In the genomic region with DNA sequence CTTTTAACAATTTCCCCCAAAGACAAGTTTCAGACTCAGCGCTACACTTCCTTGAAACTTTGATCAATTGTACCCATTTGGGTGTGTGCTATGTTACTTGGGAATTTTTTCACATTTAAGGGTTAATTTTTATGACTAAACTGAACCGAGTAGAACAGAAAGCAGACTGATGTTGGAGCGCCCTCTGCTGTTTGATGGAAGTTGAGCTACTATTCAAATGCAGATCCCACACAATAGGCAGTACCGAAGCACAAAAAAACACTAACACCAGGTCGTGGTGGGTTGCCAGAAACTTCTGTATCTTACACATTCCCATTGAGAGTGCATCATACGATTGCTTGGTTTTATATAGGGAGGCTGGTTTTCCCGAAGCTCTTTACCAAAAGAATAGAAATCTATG, we compare ENCODE assay signal across 8 mouse cellular contexts.
DNase-seq lines count a peak whose midpoint lies in the region; ATAC-seq and TF ChIP-seq lines count a peak whose summit lies in the region.

No protein-coding gene starts in this region.

- TF ChIP-seq CTCF in forebrain, postnatal 0 days (IDR thresholded peaks at IDR 0.05; ENCODE audit: low read depth): peak; percentile 88

- intact Hi-C loops in left cerebral cortex, postnatal 14 days (cut with DNase I): loop anchor here (10.0 kb wide), 1 partner anchor 374 kb away; no protein-coding TSS in a partner anchor

- no peak overlapping the region for H3K4me3 ChIP-seq in heart, embryonic 12.5 days
- H3K4me3 ChIP-seq in heart, embryonic 10.5 days: no peak overlapping the region
- no peak overlapping the region for H3K4me3 ChIP-seq in forebrain, postnatal 0 days (ENCODE audit: low read depth, low read length)
- no peak overlapping the region for H3K4me3 ChIP-seq in intestine, embryonic 14.5 days (ENCODE audit: low read depth, low read length)
- H3K4me3 ChIP-seq in midbrain, embryonic 14.5 days (replicated peaks; ENCODE audit: low read depth, low read length): no peak overlapping the region

- H3K36me3 ChIP-seq in heart, embryonic 12.5 days: no peaks in the 10 kb centered on the region
- no peaks in the 10 kb centered on the region for H3K36me3 ChIP-seq in heart, embryonic 10.5 days
- H3K36me3 ChIP-seq in forebrain, postnatal 0 days (ENCODE audit: insufficient read depth): no peaks in the 10 kb centered on the region
- H3K36me3 ChIP-seq in intestine, embryonic 14.5 days (ENCODE audit: control insufficient read depth, insufficient read depth, low read length): no peaks in the 10 kb centered on the region
- H3K36me3 ChIP-seq in midbrain, embryonic 14.5 days (ENCODE audit: control insufficient read depth, insufficient read depth, low read length): no peaks in the 10 kb centered on the region

- no peak overlapping the region for H3K9ac ChIP-seq in heart, embryonic 12.5 days
- no peak overlapping the region for H3K9ac ChIP-seq in forebrain, postnatal 0 days
- no peak overlapping the region for H3K9ac ChIP-seq in intestine, embryonic 14.5 days (ENCODE audit: low read length)
- H3K9ac ChIP-seq in midbrain, embryonic 14.5 days (replicated peaks; ENCODE audit: low read length): no peak overlapping the region

- H3K27me3 ChIP-seq in heart, embryonic 12.5 days (replicated peaks): no peaks in the 10 kb centered on the region
- no peaks in the 10 kb centered on the region for H3K27me3 ChIP-seq in heart, embryonic 10.5 days (ENCODE audit: insufficient read depth, poor library complexity, severe bottlenecking)
- H3K27me3 ChIP-seq in forebrain, postnatal 0 days (ENCODE audit: insufficient read depth, low read length): no peaks in the 10 kb centered on the region
- no peaks in the 10 kb centered on the region for H3K27me3 ChIP-seq in intestine, embryonic 14.5 days (replicated peaks; ENCODE audit: control insufficient read depth, insufficient read depth, low read length)
- H3K27me3 ChIP-seq in midbrain, embryonic 14.5 days (ENCODE audit: control insufficient read depth, insufficient read depth, low read length): no peaks in the 10 kb centered on the region

- no peaks in the 10 kb centered on the region for H3K9me3 ChIP-seq in heart, embryonic 12.5 days (replicated peaks)
- H3K9me3 ChIP-seq in heart, embryonic 10.5 days: no peaks in the 10 kb centered on the region
- H3K9me3 ChIP-seq in forebrain, postnatal 0 days (ENCODE audit: low read length): no peaks in the 10 kb centered on the region
- no peaks in the 10 kb centered on the region for H3K9me3 ChIP-seq in intestine, embryonic 14.5 days (ENCODE audit: control insufficient read depth, low read length)
- no peaks in the 10 kb centered on the region for H3K9me3 ChIP-seq in midbrain, embryonic 14.5 days (ENCODE audit: control insufficient read depth, low read length)

- 11% methylated on average over 7 of the region's 7 CpGs for WGBS in heart, embryonic 12.5 days
- WGBS in heart, embryonic 10.5 days: 9% methylated on average over 7 of the region's 7 CpGs
- WGBS in forebrain, postnatal 0 days: 4% methylated on average over 7 of the region's 7 CpGs
- WGBS in intestine, embryonic 14.5 days: 10% methylated on average over 7 of the region's 7 CpGs
- WGBS in midbrain, embryonic 14.5 days: 9% methylated on average over 7 of the region's 7 CpGs

- peak; percentile 59; the same call in 1 of the 2 replicates for ATAC-seq in heart, embryonic 12.5 days (ENCODE audit: insufficient number of reproducible peaks, low FRiP score)
- peak; percentile 79 for ATAC-seq in forebrain, postnatal 0 days
- peak; percentile 66; the same call in 1 of the 2 replicates for ATAC-seq in intestine, embryonic 14.5 days (replicated peaks; ENCODE audit: low FRiP score, low TSS enrichment, low read depth)
- ATAC-seq in midbrain, embryonic 14.5 days (ENCODE audit: low FRiP score, low TSS enrichment): peak; percentile 63; the same call in 1 of the 2 replicates

- H3K4me1 ChIP-seq in heart, embryonic 12.5 days (replicated peaks): no peaks in the 10 kb centered on the region
- no peaks in the 10 kb centered on the region for H3K4me1 ChIP-seq in heart, embryonic 10.5 days
- no peaks in the 10 kb centered on the region for H3K4me1 ChIP-seq in forebrain, postnatal 0 days (ENCODE audit: insufficient read depth)
- H3K4me1 ChIP-seq in intestine, embryonic 14.5 days (replicated peaks; ENCODE audit: control insufficient read depth, insufficient read depth, low read length): no peaks in the 10 kb centered on the region
- H3K4me1 ChIP-seq in midbrain, embryonic 14.5 days (ENCODE audit: control insufficient read depth, insufficient read depth, low read length): no peaks in the 10 kb centered on the region

- H3K27ac ChIP-seq in heart, embryonic 12.5 days (ENCODE audit: poor library complexity, severe bottlenecking): no peak overlapping the region
- H3K27ac ChIP-seq in heart, embryonic 10.5 days: no peak overlapping the region
- no peak overlapping the region for H3K27ac ChIP-seq in forebrain, postnatal 0 days (ENCODE audit: low read depth, low read length)
- H3K27ac ChIP-seq in intestine, embryonic 14.5 days (ENCODE audit: low read depth): no peak overlapping the region
- H3K27ac ChIP-seq in midbrain, embryonic 14.5 days (replicated peaks; ENCODE audit: low read depth, low read length): no peak overlapping the region

- DNase-seq in heart, embryonic 10.5 days (ENCODE audit: low spot score): no peak
- peak; percentile 22 for DNase-seq in cerebellum, adult 11 months
- DNase-seq in forebrain, postnatal 0 days: peak; percentile 91
- peak; percentile 90 for DNase-seq in intestine, embryonic 14.5 days (ENCODE audit: low spot score)
- peak; percentile 83 to 88 for DNase-seq in left cerebral cortex, postnatal 14 days (ENCODE audit: low spot score in 2 of 2)
- peak; percentile 91 for DNase-seq in midbrain, embryonic 14.5 days
- DNase-seq in testis, postnatal 10 days (ENCODE audit: low spot score): peak; percentile 88

- H3K4me2 ChIP-seq in heart, embryonic 12.5 days: no peak overlapping the region
- no peak overlapping the region for H3K4me2 ChIP-seq in forebrain, postnatal 0 days (ENCODE audit: low read depth)
- no peak overlapping the region for H3K4me2 ChIP-seq in intestine, embryonic 14.5 days (ENCODE audit: low read length)
- no peak overlapping the region for H3K4me2 ChIP-seq in midbrain, embryonic 14.5 days (ENCODE audit: low read length)
